Mouse (Mus musculus) natural killer cell, adult 2 months (primary cell): ENCODE measurements around the gene Acaca.
"Not testable (repeated sequence)": the region's sequence is repeated elsewhere in the genome, so short reads cannot be mapped to it uniquely, and the experiment has no call there.

Experiments
- DNase-seq, 2 experiments: peaks; one replicate each; pipeline ENCODE4 v3.0.0; 2022; ENCODE audit warnings: low spot score in 2 of 2

Acaca gene

GRCm38 (mm10) chr11:84392066-84392465 is 262.6 kb downstream of the Acaca start:
- DNase-seq: not testable (repeated sequence)

- DNase-seq: no peak
Measured at GRCm38 (mm10) chr11:84393571-84393970, 264.1 kb downstream of the Acaca start.

- DNase-seq: no peak
Measured at GRCm38 (mm10) chr11:84395010-84395409, 265.5 kb downstream of the Acaca start.

GRCm38 (mm10) chr11:84406733-84407132 is 277.3 kb downstream of the Acaca start:
- DNase-seq: no peak

GRCm38 (mm10) chr11:84410383-84410782 is 280.9 kb downstream of the Acaca start:
- no peak for DNase-seq

- DNase-seq: no peak
Measured at GRCm38 (mm10) chr11:84410879-84411641, 281.6 kb downstream of the Acaca start.

- DNase-seq: no peak
Measured at GRCm38 (mm10) chr11:84411642-84412018, 282.2 kb downstream of the Acaca start.

GRCm38 (mm10) chr11:84412201-84412934 is 282.9 kb downstream of the Acaca start:
- DNase-seq: no peak

- DNase-seq: no peak
Measured at GRCm38 (mm10) chr11:84413111-84413510, 283.6 kb downstream of the Acaca start.

- DNase-seq: no peak
Measured at GRCm38 (mm10) chr11:84420779-84421178, 291.3 kb downstream of the Acaca start.

- DNase-seq: no peak
Measured at GRCm38 (mm10) chr11:84425736-84426632, 296.5 kb downstream of the Acaca start.

GRCm38 (mm10) chr11:84426633-84426998 is 297.1 kb downstream of the Acaca start:
- DNase-seq: no peak

GRCm38 (mm10) chr11:84429581-84429980 is 300.1 kb downstream of the Acaca start:
- DNase-seq: peak; percentile 22 to 23

GRCm38 (mm10) chr11:84430336-84430735 is 300.9 kb downstream of the Acaca start:
- no peak for DNase-seq

- no peak for DNase-seq
Measured at GRCm38 (mm10) chr11:84434879-84435278, 305.4 kb downstream of the Acaca start.

GRCm38 (mm10) chr11:84440402-84440801 is 310.9 kb downstream of the Acaca start:
- DNase-seq: no peak

- DNase-seq: no peak
Measured at GRCm38 (mm10) chr11:84442554-84443331, 313.3 kb downstream of the Acaca start.
